Mouse (Mus musculus) lung, embryonic 14.5 days (tissue): ENCODE data around the gene Gad2. TPM values are rescaled to one million over a fixed set of nuclear protein-coding genes. Genes with fewer than 3 reads are reported as not detected.

Source experiments
- ATAC-seq: fragments of 200-750 bp; cut with Nextera tagmentation; 2 replicates; pipeline ENCODE4 v1.8.0; 2017; ENCODE audit warnings: mild to moderate bottlenecking, moderate TSS enrichment, moderate library complexity; ENCODE audit not compliant: insufficient read depth
- DNase-seq: peaks from one replicate; pipeline ENCODE4 v3.0.0-alpha.2; 2015
- H3K27ac ChIP-seq: fragments of 300-500 bp; sonication (generic); 2 replicates; pipeline ENCODE4 v1.5.1; 2014; ENCODE audit warnings: low read depth, mild to moderate bottlenecking, moderate library complexity
- H3K27me3 ChIP-seq: fragments of 300-500 bp; sonication (generic); 2 replicates; pipeline ENCODE4 v1.6.1; 2014; ENCODE audit warnings: low read length, control low read depth; ENCODE audit not compliant: insufficient read depth
- H3K36me3 ChIP-seq: fragments of 300-500 bp; sonication (generic); 2 replicates; pipeline ENCODE4 v1.6.1; 2014; ENCODE audit warnings: control low read depth; ENCODE audit not compliant: insufficient read depth
- H3K4me1 ChIP-seq: fragments of 300-500 bp; sonication (generic); 2 replicates; pipeline ENCODE4 v1.6.1; 2014; ENCODE audit warnings: antibody characterized with exemption, control low read depth; ENCODE audit not compliant: insufficient read depth
- H3K4me2 ChIP-seq: fragments of 300-500 bp; sonication (generic); 2 replicates; pipeline ENCODE4 v1.6.1; 2014; ENCODE audit warnings: mild to moderate bottlenecking
- H3K4me3 ChIP-seq: fragments of 300-500 bp; sonication (generic); 2 replicates; pipeline ENCODE4 v1.5.1; 2014; ENCODE audit warnings: low read depth, low read length
- H3K9ac ChIP-seq: fragments of 300-500 bp; sonication (generic); 2 replicates; pipeline ENCODE4 v1.6.1; 2014
- H3K9me3 ChIP-seq: fragments of 300-500 bp; sonication (generic); 2 replicates; pipeline ENCODE4 v1.6.1; 2016; ENCODE audit warnings: low read depth, low read length, control low read depth
- CTCF ChIP-seq: IDR thresholded peaks from 2 replicates; pipeline ENCODE4 v1.5.1; 2016; ENCODE audit warnings: antibody characterized with exemption, low read depth
- WGBS: fragments of 180-500 bp; shearing (Covaris S2); extraction: QIAGEN DNeasy Blood & Tissue Kit; methylation state at CpG from one replicate; pipeline ENCODE4 v1.1.7; 2014; 5-methylcytosine and 5-hydroxymethylcytosine counted together
- polyA plus RNA-seq: library from polyadenylated mRNA; unstranded; fragments of >200 nt; fragmentation: Nextera tagmentation; extraction: Ambion mirVana; gene quantifications from 2 replicates; pipeline ENCODE4 v1.2.1, GENCODE M21; 2014

Gene Gad2
- polyA plus RNA-seq, 1 experiment from 2014 or later, result 0.36 TPM

DNA sequence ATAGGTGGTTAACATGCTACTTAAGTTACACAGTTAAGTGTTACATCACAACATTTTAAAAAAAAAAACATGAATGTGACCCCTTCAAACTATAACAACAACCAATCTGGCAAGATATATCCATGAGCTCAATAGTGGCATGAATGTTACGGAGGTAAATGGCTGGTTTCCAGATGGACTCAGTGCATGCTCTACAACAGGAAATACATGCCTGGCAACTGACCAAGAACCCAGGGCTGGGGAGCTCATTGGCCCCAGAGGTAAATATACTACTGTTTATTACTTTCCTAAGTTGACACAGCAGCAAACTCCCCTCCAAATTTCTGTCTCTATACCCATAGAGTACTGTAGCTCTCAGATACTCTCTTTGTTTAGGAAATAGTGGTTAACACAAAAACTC is 26.4 kb downstream of the Gad2 start:
- WGBS, result 69% methylated on average over 1 of the region's 1 CpGs

GRCm38 (mm10) chr2:22651826-22652225 is 29.8 kb downstream of the Gad2 start:
- WGBS, result 80% methylated on average over 4 of the region's 4 CpGs
- ATAC-seq, result no peak
- H3K27me3 ChIP-seq, result no peaks in the 10 kb centered on the region

More for the DNA sequence above, 26.4 kb downstream of the Gad2 start:
- Histone ChIP-seq H3K27ac (no peak overlapping the region), H3K4me3 (no peak overlapping the region), H3K9me3 (no peaks in the 10 kb centered on the region), H3K9ac (no peak overlapping the region), H3K4me1 (no peaks in the 10 kb centered on the region), H3K36me3 (no peaks in the 10 kb centered on the region), H3K27me3 (no peaks in the 10 kb centered on the region), H3K4me2 (no peak overlapping the region)
- no peak for ATAC-seq
- TF ChIP-seq CTCF, result no peak
- DNase-seq, result no peak

DNA sequence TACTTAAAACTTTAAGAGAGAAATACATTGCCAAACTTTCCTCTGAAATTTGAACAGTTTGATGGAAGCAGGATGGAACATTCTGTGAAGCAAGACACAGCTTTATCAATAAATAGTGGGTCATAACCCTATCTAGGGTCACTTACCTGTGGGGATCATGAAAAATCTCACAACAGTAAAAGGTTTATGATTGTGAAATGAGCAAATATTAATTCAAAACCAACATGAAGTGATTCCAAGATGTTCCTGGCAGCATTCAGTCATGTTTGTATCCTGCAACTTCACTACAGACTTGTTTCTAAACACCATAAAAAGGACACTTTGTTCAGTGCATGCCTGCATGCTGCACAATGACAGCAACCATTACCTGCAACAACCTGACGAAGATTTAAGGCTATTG is 41.7 kb downstream of the Gad2 start:
- no peaks in the 10 kb centered on the region for H3K4me1 ChIP-seq
- 71% methylated on average over 1 of the region's 1 CpGs for WGBS
- H3K9me3 ChIP-seq, result no peaks in the 10 kb centered on the region
- H3K27ac ChIP-seq, result no peak overlapping the region
- no peak overlapping the region for H3K4me3 ChIP-seq
- no peaks in the 10 kb centered on the region for H3K27me3 ChIP-seq
- ATAC-seq, result no peak
- no peak for DNase-seq
- no peak for TF ChIP-seq CTCF
- no peak overlapping the region for H3K4me2 ChIP-seq
- no peak overlapping the region for H3K9ac ChIP-seq
- no peaks in the 10 kb centered on the region for H3K36me3 ChIP-seq

More at GRCm38 (mm10) chr2:22651826-22652225, 29.8 kb downstream of the Gad2 start:
- no peaks in the 10 kb centered on the region for H3K9me3 ChIP-seq
- H3K4me2 ChIP-seq, result no peak overlapping the region
- no peak overlapping the region for H3K27ac ChIP-seq
- no peak for DNase-seq
- H3K4me3 ChIP-seq, result no peak overlapping the region
- no peaks in the 10 kb centered on the region for H3K36me3 ChIP-seq
- H3K4me1 ChIP-seq, result no peaks in the 10 kb centered on the region
- TF ChIP-seq CTCF, result no peak
- no peak overlapping the region for H3K9ac ChIP-seq

- 61% methylated on average over 2 of the region's 2 CpGs for WGBS
- Histone ChIP-seq H3K4me3 (no peak overlapping the region), H3K9ac (no peak overlapping the region), H3K27ac (no peak overlapping the region), H3K4me1 (no peaks in the 10 kb centered on the region), H3K4me2 (no peak overlapping the region), H3K9me3 (no peaks in the 10 kb centered on the region), H3K27me3 (no peaks in the 10 kb centered on the region), H3K36me3 (no peaks in the 10 kb centered on the region)
- DNase-seq (no peak), ATAC-seq (no peak)
- TF ChIP-seq CTCF, result no peak
Measured at GRCm38 (mm10) chr2:22670415-22670814, 48.4 kb downstream of the Gad2 start.

DNA sequence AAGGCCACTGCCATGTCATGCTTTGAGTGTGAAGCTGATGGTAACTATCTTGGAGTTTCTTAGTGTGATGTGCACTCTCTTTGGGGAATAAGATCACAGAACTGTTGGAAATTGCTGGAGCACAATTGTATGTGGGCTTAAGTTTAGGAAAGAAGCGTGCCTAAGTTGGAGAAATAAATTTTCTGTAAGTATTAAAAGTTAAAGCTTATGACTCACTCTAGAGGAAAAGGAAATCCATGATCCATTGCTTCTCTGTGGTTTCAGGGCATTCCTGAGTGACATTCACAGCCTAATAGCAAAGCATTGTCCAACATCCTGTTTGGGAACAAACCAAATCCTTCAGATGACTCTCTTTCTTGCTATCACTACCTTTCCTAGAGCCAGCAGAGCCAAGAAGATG is 49.3 kb downstream of the Gad2 start:
- no peak overlapping the region for H3K4me2 ChIP-seq
- no peak overlapping the region for H3K9ac ChIP-seq
- ATAC-seq (no peak), DNase-seq (no peak)
- TF ChIP-seq CTCF, result no peak
- H3K4me1 ChIP-seq, result no peaks in the 10 kb centered on the region
- 48% methylated on average over 1 of the region's 1 CpGs for WGBS
- H3K27me3 ChIP-seq, result no peaks in the 10 kb centered on the region
- H3K9me3 ChIP-seq, result no peaks in the 10 kb centered on the region
- no peak overlapping the region for H3K4me3 ChIP-seq
- no peaks in the 10 kb centered on the region for H3K36me3 ChIP-seq
- H3K27ac ChIP-seq, result no peak overlapping the region

GRCm38 (mm10) chr2:22677066-22677465 is 55.1 kb downstream of the Gad2 start:
- no peaks in the 10 kb centered on the region for H3K9me3 ChIP-seq
- no peaks in the 10 kb centered on the region for H3K27me3 ChIP-seq
- H3K4me2 ChIP-seq, result no peak overlapping the region
- WGBS, result 22% methylated on average over 8 of the region's 8 CpGs
- H3K4me3 ChIP-seq, result no peak overlapping the region
- H3K9ac ChIP-seq, result no peak overlapping the region
- ATAC-seq (peak; percentile 88; the same call in 1 of the 2 replicates), DNase-seq (peak; percentile 51)
- no peak for TF ChIP-seq CTCF
- no peak overlapping the region for H3K27ac ChIP-seq
- no peaks in the 10 kb centered on the region for H3K4me1 ChIP-seq
- H3K36me3 ChIP-seq, result no peaks in the 10 kb centered on the region

- H3K27me3 ChIP-seq, result no peaks in the 10 kb centered on the region
- no peak for DNase-seq
- H3K4me1 ChIP-seq, result no peaks in the 10 kb centered on the region
- no peak overlapping the region for H3K27ac ChIP-seq
- H3K4me2 ChIP-seq, result no peak overlapping the region
- H3K4me3 ChIP-seq, result no peak overlapping the region
- no peak for TF ChIP-seq CTCF
- no peak overlapping the region for H3K9ac ChIP-seq
- no peaks in the 10 kb centered on the region for H3K36me3 ChIP-seq
- ATAC-seq, result no peak
- no peaks in the 10 kb centered on the region for H3K9me3 ChIP-seq
- WGBS, result 81% methylated on average over 4 of the region's 4 CpGs
Measured at GRCm38 (mm10) chr2:22679944-22680343, 57.9 kb downstream of the Gad2 start.

GRCm38 (mm10) chr2:22689969-22690368 is 68.0 kb downstream of the Gad2 start:
- ATAC-seq, result no peak
- no peaks in the 10 kb centered on the region for H3K36me3 ChIP-seq
- H3K4me3 ChIP-seq, result no peak overlapping the region
- H3K27me3 ChIP-seq, result no peaks in the 10 kb centered on the region
- H3K27ac ChIP-seq, result no peak overlapping the region
- no peaks in the 10 kb centered on the region for H3K4me1 ChIP-seq
- no peak overlapping the region for H3K4me2 ChIP-seq
- no peak overlapping the region for H3K9ac ChIP-seq
- TF ChIP-seq CTCF, result 0 out of 2 replicates have a peak, but pooled peaks have one; percentile 2
- DNase-seq, result no peak
- H3K9me3 ChIP-seq, result no peaks in the 10 kb centered on the region
- WGBS, result 78% methylated on average over 7 of the region's 7 CpGs
